Mouse (Mus musculus) cerebellum, postnatal 36 days (tissue): ENCODE results near the gene BC080695.
"Not testable (repeated sequence)": the region's sequence is repeated elsewhere in the genome, so short reads cannot be mapped to it uniquely, and the experiment has no call there.

Experiments used
- DNase-seq, 2 experiments: peaks; one replicate each; pipeline ENCODE4 v3.0.0; 2021 to 2022; ENCODE audit warnings: mixed read lengths in 2 of 2

Gene BC080695

GRCm38 (mm10) chr4:143551400-143551799, at the start of gene BC080695, which contains the start of gene Gm13057:
TSS of gene BC080695 (plus strand) at chr4:143551700.
TSS of gene Gm13057 (plus strand) at chr4:143551709.
- not testable (repeated sequence) for DNase-seq

DNA sequence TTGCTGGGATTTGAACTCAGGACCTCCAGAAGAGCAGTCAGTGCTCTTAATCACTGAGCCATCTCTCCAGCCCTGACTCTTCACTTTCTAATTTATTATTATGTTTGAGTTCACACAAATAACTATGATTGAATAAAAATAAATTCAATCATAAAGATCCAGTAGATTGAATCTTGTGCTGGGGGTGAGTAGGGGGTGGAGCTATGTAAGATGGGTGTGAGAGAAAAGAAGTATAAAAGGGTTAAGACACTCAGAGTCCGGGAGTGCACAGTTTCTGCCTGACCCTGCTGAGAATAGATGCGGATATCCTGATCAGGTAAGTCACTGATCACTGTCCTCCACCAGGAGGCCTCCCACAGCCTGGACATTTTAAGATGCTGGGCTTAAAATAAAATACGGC, 40.5 kb upstream of the BC080695 start, which contains the start of gene Gm13043:
Gm13043 (plus strand) TSS at position 301 of the 400 bp plus-strand sequence.
- no peak for DNase-seq

- not testable (repeated sequence) for DNase-seq
Observed at GRCm38 (mm10) chr4:143535654-143536053, 15.8 kb upstream of the BC080695 start, which contains the start of gene Gm13040. TSS of gene Gm13040 (plus strand) at chr4:143535954.

DNA sequence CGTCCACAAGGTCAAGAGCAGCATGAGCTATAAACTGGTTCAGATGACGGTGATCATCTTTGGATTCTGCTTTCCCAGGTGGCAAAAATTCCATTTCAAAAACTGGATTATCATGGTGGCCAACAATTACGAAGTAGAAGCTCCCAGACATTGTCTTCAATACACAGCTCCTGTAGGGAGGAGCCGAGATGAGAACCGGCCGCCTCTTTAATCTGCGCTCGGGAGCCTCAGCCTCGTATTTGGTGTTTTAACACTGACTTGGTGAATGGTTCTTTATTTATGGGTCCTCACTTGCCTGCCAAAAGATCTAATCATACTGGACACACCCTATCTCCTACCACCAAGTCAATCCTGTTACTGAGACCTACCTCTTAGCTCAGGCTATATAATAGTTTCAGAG, 60.4 kb downstream of the BC080695 start:
- not testable (repeated sequence) for DNase-seq

DNA sequence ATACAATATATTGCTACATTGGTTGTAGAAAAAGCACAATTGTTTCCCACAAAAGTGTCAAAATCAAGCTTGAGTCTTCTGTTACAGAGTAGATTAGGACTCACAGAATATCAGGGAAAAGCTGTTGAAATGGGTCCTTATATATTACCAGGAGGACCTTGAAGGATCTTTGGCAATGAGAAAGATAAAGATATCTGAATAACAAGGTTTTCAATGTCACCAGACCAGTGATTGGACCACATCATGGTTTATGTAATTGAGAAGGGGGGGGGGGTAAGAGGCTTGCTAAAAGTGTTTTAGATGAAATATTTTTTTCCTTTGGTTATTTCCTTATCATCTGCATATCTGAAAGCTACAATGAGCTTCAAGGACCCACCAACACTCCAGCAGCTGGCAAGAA, 63.2 kb downstream of the BC080695 start, which contains the start of gene Gm13083:
Gm13083 (plus strand) TSS at position 301 of the 400 bp plus-strand sequence.
- DNase-seq: not testable (repeated sequence)

DNA sequence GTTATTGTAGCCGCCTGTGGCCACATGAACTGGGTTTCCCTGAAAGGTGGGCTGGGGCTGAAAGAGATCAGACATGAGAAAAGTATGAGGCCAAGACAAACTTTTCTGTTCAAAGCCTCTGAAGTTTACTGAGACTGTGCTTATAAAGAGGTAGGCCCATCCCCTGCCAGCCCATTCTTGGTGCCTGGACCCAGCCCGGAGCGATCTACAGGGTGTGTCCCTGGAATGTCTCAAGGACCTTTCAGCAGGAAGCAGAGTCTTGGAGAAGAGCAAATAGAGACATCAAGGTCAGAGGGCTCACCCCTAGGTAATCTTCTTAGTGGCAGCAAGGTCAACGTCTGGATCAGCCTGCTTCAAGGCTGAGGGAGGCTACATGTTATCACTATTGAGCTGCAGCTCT, 66.6 kb downstream of the BC080695 start:
- not testable (repeated sequence) for DNase-seq
